Mouse (Mus musculus) lung, embryonic 16.5 days (tissue): ENCODE data around the gene Tma16. TPM values are rescaled to one million over a fixed set of nuclear protein-coding genes. Genes with fewer than 3 reads are reported as not detected.

Experiments used
- ATAC-seq: fragments of 200-750 bp; cut with Nextera tagmentation; 2 replicates; pipeline ENCODE4 v1.8.0; 2017; ENCODE audit warnings: low read depth, mild to moderate bottlenecking, moderate library complexity
- H3K27ac ChIP-seq: fragments of 300-500 bp; sonication (generic); 2 replicates; pipeline ENCODE4 v1.5.1; 2014; ENCODE audit warnings: mild to moderate bottlenecking, control low read depth, low read length
- H3K27me3 ChIP-seq: fragments of 300-500 bp; sonication (generic); 2 replicates; pipeline ENCODE4 v1.6.1; 2014; ENCODE audit warnings: low read depth, low read length, mixed read lengths; ENCODE audit not compliant: control insufficient read depth, insufficient read depth
- H3K36me3 ChIP-seq: fragments of 300-500 bp; sonication (generic); 2 replicates; pipeline ENCODE4 v1.6.1; 2014; ENCODE audit warnings: low read length; ENCODE audit not compliant: control insufficient read depth, insufficient read depth
- H3K4me1 ChIP-seq: fragments of 300-500 bp; sonication (generic); replicated peaks from 2 replicates; pipeline ENCODE4 v1.6.1; 2014; ENCODE audit warnings: low read length, mixed read lengths; ENCODE audit not compliant: control insufficient read depth, insufficient read depth
- H3K4me2 ChIP-seq: fragments of 300-500 bp; sonication (generic); 2 replicates; pipeline ENCODE4 v1.6.1; 2014; ENCODE audit warnings: low read depth, low read length, control low read depth
- H3K4me3 ChIP-seq: fragments of 300-500 bp; sonication (generic); 2 replicates; pipeline ENCODE4 v1.5.1; 2014; ENCODE audit warnings: mild to moderate bottlenecking, low read length, control low read depth
- H3K9ac ChIP-seq: fragments of 300-500 bp; sonication (generic); 2 replicates; pipeline ENCODE4 v1.6.1; 2014; ENCODE audit warnings: low read length, control low read depth
- H3K9me3 ChIP-seq: fragments of 300-500 bp; sonication (generic); 2 replicates; pipeline ENCODE4 v1.6.1; 2016; ENCODE audit warnings: low read length; ENCODE audit not compliant: control insufficient read depth
- WGBS: fragments of 180-500 bp; shearing (Covaris S2); extraction: QIAGEN DNeasy Blood & Tissue Kit; methylation state at CpG from one replicate; pipeline ENCODE4 v1.1.7; 2014; 5-methylcytosine and 5-hydroxymethylcytosine counted together
- polyA plus RNA-seq: library from polyadenylated mRNA; unstranded; fragments of >200 nt; fragmentation: Nextera tagmentation; extraction: Ambion mirVana; gene quantifications from 2 replicates; pipeline ENCODE4 v1.2.1, GENCODE M21; 2015

Tma16 gene
- polyA plus RNA-seq, result 9.6 and 10.4 TPM in 2 replicates

DNA sequence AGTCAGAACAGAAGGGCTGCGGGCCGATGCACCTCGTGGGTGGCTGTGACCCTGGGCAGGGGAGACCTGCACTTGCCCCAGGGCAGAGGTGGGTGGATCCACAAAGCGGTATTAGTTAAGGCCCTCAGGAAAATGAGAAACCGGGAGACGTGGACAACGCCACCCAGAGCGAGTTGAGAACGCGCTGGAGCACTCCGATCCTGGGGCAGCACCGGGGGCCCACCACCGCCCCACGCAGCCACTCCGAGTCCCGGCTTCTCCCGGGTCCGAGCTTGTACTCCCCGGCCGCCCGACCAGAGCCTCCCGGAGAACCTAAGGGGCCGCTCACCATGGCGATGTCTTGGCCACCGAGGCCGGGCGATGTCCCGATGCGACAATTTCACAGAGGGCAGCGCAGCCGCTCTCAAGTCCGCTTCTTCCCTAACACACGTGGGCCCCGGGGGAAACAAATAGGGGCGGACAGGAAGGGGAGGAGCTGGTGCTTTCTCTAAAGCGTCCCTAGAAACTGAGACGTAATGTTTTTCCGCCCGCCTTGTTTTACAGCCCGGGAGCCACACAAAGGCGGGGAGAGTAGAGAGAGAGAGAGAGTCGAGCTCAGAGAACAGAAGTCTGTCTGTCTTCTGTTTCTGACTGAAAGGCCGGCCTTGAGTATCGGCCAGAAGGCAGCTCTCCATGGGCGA is at the start of gene Tma16:
TSS of gene Tma16 (minus strand) at position 447 of the 680 bp plus-strand sequence.
- ATAC-seq, result peak; percentile 96
- Histone ChIP-seq H3K4me2 (peak within 1 kb of the TSS; percentile 84), H3K36me3 (0 out of 2 replicates have a peak, but pooled peaks cover 6% of the 10 kb centered on the region), H3K9me3 (no peaks in the 10 kb centered on the region), H3K9ac (peak within 1 kb of the TSS; percentile 90), H3K27ac (peak within 1 kb of the TSS; percentile 43), H3K4me3 (peak within 1 kb of the TSS; percentile 98), H3K4me1 (0 out of 2 replicates have a peak, but pooled peaks cover 4% of the 10 kb centered on the region), H3K27me3 (no peaks in the 10 kb centered on the region)
- whole genome bisulfite sequencing, result under 1% methylated on average over 43 of the region's 45 CpGs

DNA sequence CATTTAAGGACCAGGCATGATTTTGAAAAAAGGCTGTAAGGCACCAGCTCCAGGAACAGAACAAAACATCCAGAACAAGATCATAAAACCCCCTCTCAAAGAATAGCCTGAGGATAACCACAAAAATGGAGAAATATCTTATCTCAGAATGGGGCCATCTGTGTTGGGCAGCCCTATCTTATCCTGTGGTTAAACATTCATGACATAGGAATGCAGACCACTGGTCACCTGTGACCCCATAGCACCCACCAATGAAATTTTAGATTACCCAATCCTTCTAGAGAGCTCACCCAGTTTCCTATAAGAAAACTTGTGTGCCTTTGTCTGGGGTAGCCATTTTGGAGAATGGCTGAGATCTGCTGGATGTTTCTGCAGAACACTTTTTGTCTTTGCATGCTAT is 34.2 kb upstream of the Tma16 start:
- H3K27me3 ChIP-seq, result no peaks in the 10 kb centered on the region
- ATAC-seq, result no peak
- no peaks in the 10 kb centered on the region for H3K4me1 ChIP-seq
- H3K9ac ChIP-seq, result no peak overlapping the region
- no peak overlapping the region for H3K4me3 ChIP-seq
- no peak overlapping the region for H3K27ac ChIP-seq
- no peak overlapping the region for H3K4me2 ChIP-seq
- H3K9me3 ChIP-seq, result no peaks in the 10 kb centered on the region
- no peaks in the 10 kb centered on the region for H3K36me3 ChIP-seq

DNA sequence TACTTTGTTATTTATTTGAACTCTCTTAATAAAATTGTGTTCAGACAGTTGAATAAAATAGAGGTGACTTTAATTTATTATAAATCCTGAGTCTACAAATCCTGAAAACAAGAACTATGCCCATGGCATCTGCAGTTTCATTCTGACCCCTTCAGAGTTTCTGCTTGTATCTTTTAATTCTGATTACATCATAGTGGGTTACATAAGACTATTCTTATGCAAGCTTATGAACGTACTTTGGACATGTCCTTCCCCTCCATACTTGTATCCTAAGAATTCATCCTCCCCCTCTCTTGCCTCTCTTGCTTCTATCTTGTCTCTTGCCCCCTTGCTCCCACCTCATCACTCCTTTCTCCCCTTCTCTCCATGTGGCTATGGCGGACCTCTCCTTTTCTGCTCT is 32.8 kb upstream of the Tma16 start:
- WGBS, result 75% methylated on average over 2 of the region's 2 CpGs
- Histone ChIP-seq H3K4me1 (no peaks in the 10 kb centered on the region), H3K27me3 (no peaks in the 10 kb centered on the region), H3K9ac (no peak overlapping the region), H3K4me2 (no peak overlapping the region), H3K4me3 (no peak overlapping the region), H3K9me3 (no peaks in the 10 kb centered on the region), H3K36me3 (no peaks in the 10 kb centered on the region), H3K27ac (no peak overlapping the region)
- ATAC-seq, result no peak

DNA sequence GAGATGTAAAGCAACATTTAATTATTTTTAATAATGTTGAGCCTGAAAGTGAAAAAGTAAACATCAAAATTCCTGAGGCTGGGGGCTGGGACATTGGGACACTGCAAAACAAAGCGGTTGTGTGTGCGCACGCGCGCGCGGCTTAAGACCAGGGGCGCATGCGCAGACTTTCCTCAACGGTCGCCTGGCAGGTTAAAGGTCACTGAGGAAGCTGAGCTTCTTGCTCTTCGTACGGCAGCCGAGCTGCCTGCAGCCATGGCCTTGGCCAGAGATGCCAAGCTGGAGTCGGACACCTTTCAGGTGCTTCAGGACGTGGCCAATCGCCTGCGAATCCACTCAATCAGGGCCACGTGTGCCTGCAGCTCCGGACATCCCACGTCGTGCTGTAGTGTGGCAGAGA is 25.2 kb upstream of the Tma16 start, which contains the start of gene Tktl2:
TSS of gene Tktl2 (plus strand) at position 220 of the 400 bp plus-strand sequence.
- Histone ChIP-seq H3K36me3 (no peaks in the 10 kb centered on the region), H3K4me3 (no peak within 1 kb of the TSS), H3K9ac (no peak within 1 kb of the TSS), H3K27me3 (no peaks in the 10 kb centered on the region), H3K4me2 (no peak within 1 kb of the TSS), H3K9me3 (no peaks in the 10 kb centered on the region), H3K27ac (no peak within 1 kb of the TSS), H3K4me1 (no peaks in the 10 kb centered on the region)
- ATAC-seq, result no peak
- WGBS, result 93% methylated on average over 22 of the region's 22 CpGs

DNA sequence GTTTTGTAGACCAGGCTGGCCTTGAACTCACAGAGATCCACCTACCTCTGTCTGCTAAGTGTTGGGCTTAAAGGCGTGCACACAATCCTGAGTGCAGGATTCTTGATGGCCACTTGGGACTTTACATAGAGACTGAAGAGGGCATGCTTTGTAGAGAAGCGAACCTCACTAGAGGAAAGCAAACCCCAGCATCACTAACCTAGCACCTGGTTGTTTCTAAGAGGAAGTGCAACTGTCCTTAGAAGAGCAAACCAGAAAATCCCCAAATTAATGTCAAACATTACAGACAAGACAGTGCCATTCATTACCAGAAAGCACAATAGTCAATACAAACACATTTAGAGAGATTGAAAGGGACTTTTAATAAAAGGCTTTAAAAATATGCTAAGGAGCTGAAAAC is 17.1 kb upstream of the Tma16 start:
- Histone ChIP-seq H3K36me3 (no peaks in the 10 kb centered on the region), H3K27ac (no peak overlapping the region), H3K9ac (no peak overlapping the region), H3K4me1 (no peaks in the 10 kb centered on the region), H3K4me2 (no peak overlapping the region), H3K9me3 (no peaks in the 10 kb centered on the region), H3K27me3 (no peaks in the 10 kb centered on the region), H3K4me3 (no peak overlapping the region)
- no peak for ATAC-seq
- WGBS, result 53% methylated on average over 2 of the region's 2 CpGs

DNA sequence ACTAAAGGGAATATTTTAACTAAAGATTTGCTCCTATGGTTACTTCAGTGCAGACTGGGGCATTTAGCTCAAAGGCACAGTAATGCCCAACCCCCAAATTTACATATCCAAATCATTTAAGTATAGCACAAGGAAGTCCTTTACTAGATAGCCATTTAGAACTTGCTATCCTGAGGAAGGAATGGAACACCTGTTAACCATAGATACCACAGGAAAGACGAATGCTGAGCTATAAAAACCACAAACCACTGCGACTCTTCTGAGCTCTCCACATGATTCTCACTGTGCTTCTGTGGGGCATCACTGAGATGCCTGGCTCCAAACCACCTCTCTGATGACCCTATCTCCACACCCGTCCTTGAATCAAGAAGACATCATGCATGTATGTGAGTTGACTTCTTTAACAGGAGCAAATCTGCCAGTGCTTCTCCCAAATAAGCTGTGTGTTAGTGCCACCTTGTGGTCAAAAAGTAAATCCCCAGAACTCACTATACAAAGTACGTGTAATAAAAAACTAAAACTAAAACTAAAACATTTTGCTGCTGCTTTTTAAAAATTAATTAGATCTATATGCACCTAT is 10.8 kb upstream of the Tma16 start:
- Histone ChIP-seq H3K36me3 (no peaks in the 10 kb centered on the region), H3K4me2 (no peak overlapping the region), H3K27me3 (no peaks in the 10 kb centered on the region), H3K9me3 (no peaks in the 10 kb centered on the region), H3K9ac (no peak overlapping the region), H3K4me3 (no peak overlapping the region), H3K4me1 (no peaks in the 10 kb centered on the region), H3K27ac (no peak overlapping the region)
- WGBS, result 37% methylated on average over 4 of the region's 4 CpGs
- no peak for ATAC-seq

DNA sequence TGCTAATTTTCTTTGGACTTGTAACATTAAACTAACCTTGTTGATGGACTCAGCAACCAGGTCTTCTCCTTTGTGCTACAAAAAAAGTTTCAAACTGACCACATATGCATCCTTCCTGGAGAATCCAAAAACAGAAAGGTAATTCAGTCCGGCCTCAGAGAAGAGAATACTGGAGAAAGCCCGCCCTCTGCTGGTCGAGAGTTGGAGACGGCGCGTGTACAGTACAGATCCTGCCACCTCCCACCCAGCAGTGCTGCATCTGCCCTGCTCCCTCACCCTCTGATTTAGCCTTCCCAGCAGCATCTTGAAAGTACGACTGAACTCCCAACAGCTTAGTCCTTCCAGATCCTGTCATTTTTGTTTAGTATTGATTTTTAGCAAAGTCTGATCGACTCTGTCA is 9.4 kb upstream of the Tma16 start:
- H3K27me3 ChIP-seq, result no peaks in the 10 kb centered on the region
- ATAC-seq, result peak; percentile 54; the same call in 1 of the 2 replicates

DNA sequence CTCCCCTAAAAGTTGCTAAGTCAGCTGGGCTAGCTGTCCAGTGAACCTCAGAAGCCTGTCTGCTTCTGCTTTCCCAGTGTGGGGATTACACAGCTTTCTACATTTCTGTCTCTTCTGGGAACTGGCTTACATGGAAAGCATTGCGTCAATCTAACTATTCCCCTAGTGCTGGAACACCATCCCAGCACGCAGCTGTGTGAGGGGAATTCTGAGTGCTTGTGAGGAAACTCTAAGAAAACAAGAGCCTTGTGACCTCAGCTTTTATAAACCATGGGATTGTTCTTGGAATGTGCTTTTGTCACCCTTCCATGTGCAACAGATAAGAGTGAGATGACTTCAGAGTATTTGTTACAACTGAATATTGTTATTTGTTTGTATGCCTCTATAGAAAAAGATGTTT is 8.2 kb upstream of the Tma16 start:
- 59% methylated on average over 2 of the region's 2 CpGs for whole genome bisulfite sequencing
- Histone ChIP-seq H3K4me1 (no peaks in the 10 kb centered on the region), H3K27me3 (no peaks in the 10 kb centered on the region), H3K9me3 (no peaks in the 10 kb centered on the region), H3K36me3 (no peaks in the 10 kb centered on the region), H3K9ac (no peak overlapping the region), H3K4me3 (no peak overlapping the region), H3K27ac (no peak overlapping the region), H3K4me2 (no peak overlapping the region)
- no peak for ATAC-seq

More for the DNA sequence above, 9.4 kb upstream of the Tma16 start:
- H3K4me1 ChIP-seq, result no peaks in the 10 kb centered on the region
- no peak overlapping the region for H3K27ac ChIP-seq
- WGBS, result 8% methylated on average over 8 of the region's 8 CpGs
- no peaks in the 10 kb centered on the region for H3K9me3 ChIP-seq
- no peak overlapping the region for H3K9ac ChIP-seq
- no peak overlapping the region for H3K4me3 ChIP-seq
- no peaks in the 10 kb centered on the region for H3K36me3 ChIP-seq
- no peak overlapping the region for H3K4me2 ChIP-seq

DNA sequence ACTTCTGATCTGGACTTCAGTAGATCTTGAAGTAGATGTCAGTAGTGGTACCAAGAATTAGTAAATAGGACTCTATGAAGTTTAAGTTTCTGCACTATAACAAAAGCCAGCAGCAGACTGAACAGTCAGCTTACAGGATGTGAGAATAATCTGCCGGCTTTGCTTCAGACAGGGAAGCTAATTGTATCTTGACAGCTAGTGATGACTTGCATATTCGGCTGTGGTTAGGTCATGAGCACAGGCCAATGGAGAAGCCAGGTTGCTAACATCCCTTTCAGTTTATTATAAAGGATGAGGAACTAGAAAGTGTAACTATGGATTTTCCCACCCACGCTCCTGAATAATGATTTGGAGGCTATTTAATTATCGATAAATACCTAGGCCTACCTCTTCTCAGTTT is 4.3 kb upstream of the Tma16 start:
- H3K4me1 ChIP-seq, result no peaks in the 10 kb centered on the region
- no peaks in the 10 kb centered on the region for H3K36me3 ChIP-seq
- no peaks in the 10 kb centered on the region for H3K9me3 ChIP-seq
- H3K9ac ChIP-seq, result no peak overlapping the region
- no peaks in the 10 kb centered on the region for H3K27me3 ChIP-seq
- no peak overlapping the region for H3K27ac ChIP-seq
- WGBS, result 76% methylated on average over 4 of the region's 4 CpGs
- ATAC-seq, result no peak
- H3K4me2 ChIP-seq, result no peak overlapping the region
- H3K4me3 ChIP-seq, result no peak overlapping the region
